Mouse (Mus musculus): ENCODE data around the gene Prickle2.

GRCm38 (mm10) chr6:92674394-92674925 is 31.5 kb downstream of the Prickle2 start:
- TF ChIP-seq CTCF (IDR thresholded peaks at IDR 0.05; ENCODE audit: insufficient read depth, low read depth, low read length): no peak
- TF ChIP-seq POLR2A (IDR thresholded peaks at IDR 0.05; ENCODE audit: insufficient read depth, low read depth, low read length): no peak

Measured in olfactory bulb, adult 2 months (tissue).